20 mouse cellular contexts compared by ENCODE assay signal in genomic region chr1:127942231-127942630, GRCm38 (mm10).
DNase-seq lines count a peak whose midpoint lies in the region; ATAC-seq and TF ChIP-seq lines count a peak whose summit lies in the region.
"Had no signal": no experiment of that assay in that cellular context is flagged by ENCODE, and none has a peak within 500 bp of the region (broad histone marks: within the 10 kb centered on the region; RNA-seq: fewer than 3 reads in every experiment).

No protein-coding gene starts in this region.

- H3K4me1 ChIP-seq in cortical plate, adult 2 months (ENCODE audit: control insufficient read depth, insufficient read depth, low read length) = peaks cover 13% of the 10 kb centered on the region
- H3K4me1 ChIP-seq: forebrain, embryonic 12.5 days; heart, embryonic 12.5 days; hindbrain, embryonic 10.5 days had no signal

- no peak for TF ChIP-seq CTCF in left cerebral cortex, adult 2 months (IDR thresholded peaks at IDR 0.05)
- no peak for TF ChIP-seq CTCF in cortical plate, adult 2 months (IDR thresholded peaks at IDR 0.05; ENCODE audit: extremely low read depth, insufficient read depth, low read length)

- H3K27ac ChIP-seq in left cerebral cortex, adult 2 months = peak overlapping the region; percentile 75
- H3K27ac ChIP-seq in cortical plate, adult 2 months (ENCODE audit: insufficient read depth, low read length) = peak overlapping the region; percentile 84
- H3K27ac ChIP-seq: embryonic facial prominence, embryonic 12.5 days; forebrain, embryonic 12.5 days; gastrocnemius, adult 2 months; hindbrain, embryonic 10.5 days had no signal

- ATAC-seq in monocyte, adult 5-6 weeks (replicated peaks; ENCODE audit: insufficient number of reproducible peaks, low FRiP score, low TSS enrichment, poor library complexity, severe bottlenecking) = no peak
- ATAC-seq: CD4-positive, CD25-positive, alpha-beta regulatory T cell, adult 4 months; forebrain, embryonic 16.5 days; hindbrain, embryonic 16.5 days; inflammation-experienced regulatory T-cells, adult 6 months; intestine, postnatal 0 days had no signal

- intact Hi-C loops in left cerebral cortex, adult 2 months (cut with DNase I) = no loop called here
- intact Hi-C loops in left cerebral cortex, postnatal 10 days (cut with DNase I) = no loop called here

- DNase-seq in left cerebral cortex, adult 2 months (ENCODE audit: extremely low spot score in 1 of 2, low spot score in 2 of 2) = no peak
- no peak for DNase-seq in left cerebral cortex, postnatal 10 days (ENCODE audit: extremely low spot score in 1 of 2, low spot score in 2 of 2)
- DNase-seq in 3134 (ENCODE audit: extremely low read depth, insufficient read length, low spot score) = peak; percentile 15
- peak; percentile 54 for DNase-seq in adrenal gland, adult 8-10 months
- DNase-seq: B cell, adult 2 months; cerebellum, adult 2 months; cerebellum, postnatal 10 days; gastrocnemius, adult 2 months; gastrocnemius, postnatal 25 days had no signal

- no peak for TF ChIP-seq POLR2A in cortical plate, adult 2 months (IDR thresholded peaks at IDR 0.05; ENCODE audit: extremely low read depth, insufficient read depth, low read length)

- H3K4me3 ChIP-seq in left cerebral cortex, adult 2 months = no peak overlapping the region
- no peak overlapping the region for H3K4me3 ChIP-seq in cortical plate, adult 2 months (ENCODE audit: insufficient read depth, low read length)
- H3K4me3 ChIP-seq: embryonic facial prominence, embryonic 12.5 days; forebrain, embryonic 12.5 days; gastrocnemius, adult 2 months; heart, embryonic 12.5 days; hindbrain, embryonic 10.5 days had no signal

Comparison
In these comparisons a context has a peak if more than half of its experiments do, and no peak if none do; other contexts are left out.
1. DNase-seq: peak in 3134 (single experiment) and adrenal gland, adult 8-10 months (single experiment); none in left cerebral cortex, adult 2 months (0 of 2) and left cerebral cortex, postnatal 10 days (0 of 2).